Comparison of ENCODE assay signal across 8 mouse cellular contexts in genomic region chr11:60878675-60879294, GRCm38 (mm10). TPM values are rescaled to one million over a fixed set of nuclear protein-coding genes. Genes with fewer than 3 reads are reported as not detected.
A peak's percentile ranks its signal among the peaks of the same experiment; 100 is the strongest.
DNase-seq lines count a peak whose midpoint lies in the region; ATAC-seq and TF ChIP-seq lines count a peak whose summit lies in the region.

Tmem11 (minus strand) TSS chr11:60879272.

- no peaks in the 10 kb centered on the region for H3K27me3 ChIP-seq in hindbrain, postnatal 0 days (ENCODE audit: insufficient read depth, low read length)

- peak; percentile 95 for ATAC-seq in common myeloid progenitor, adult 5-6 weeks (replicated peaks; ENCODE audit: low read depth, poor library complexity, severe bottlenecking)
- peak; percentile 100 for ATAC-seq in hindbrain, postnatal 0 days
- ATAC-seq in megakaryocyte, adult 5-6 weeks (ENCODE audit: poor library complexity, severe bottlenecking) = peak; percentile 94

- H3K4me1 ChIP-seq in hindbrain, postnatal 0 days (ENCODE audit: insufficient read depth, low read length) = no peaks in the 10 kb centered on the region; the same call in 1 of the 2 replicates

- peak; percentile 22 for TF ChIP-seq CTCF in gastrocnemius, adult 2 months (IDR thresholded peaks at IDR 0.05)
- TF ChIP-seq CTCF in hindbrain, postnatal 0 days (IDR thresholded peaks at IDR 0.05; ENCODE audit: low read depth) = peak; percentile 43
- no peak; the same call in 1 of the 2 replicates for TF ChIP-seq CTCF in left cerebral cortex, adult 2 months (IDR thresholded peaks at IDR 0.05)

- DNase-seq in ZHBTc4 (ENCODE audit: low read depth, low spot score) = peak; percentile 100
- DNase-seq in gastrocnemius, adult 2 months = peak; percentile 96
- DNase-seq in hindbrain, postnatal 0 days (ENCODE audit: low spot score) = peak; percentile 99
- DNase-seq in left cerebral cortex, adult 2 months (ENCODE audit: extremely low spot score in 1 of 2, low spot score in 2 of 2) = peak; percentile 94 to 96
- peak; percentile 97 to 98 for DNase-seq in right cerebral cortex, adult 2 months (ENCODE audit: low spot score in 2 of 2)
- peak; percentile 95 for DNase-seq in urinary bladder, postnatal 14 days (ENCODE audit: low spot score)

- H3K9me3 ChIP-seq in hindbrain, postnatal 0 days (ENCODE audit: low read length) = no peaks in the 10 kb centered on the region

- under 1% methylated on average over 57 of the region's 62 CpGs for WGBS in hindbrain, postnatal 0 days

- no peaks in the 10 kb centered on the region for H3K36me3 ChIP-seq in hindbrain, postnatal 0 days (ENCODE audit: insufficient read depth, low read length)

- H3K4me2 ChIP-seq in hindbrain, postnatal 0 days (ENCODE audit: low read depth, low read length) = peak within 1 kb of the TSS; percentile 73

- intact Hi-C loops in gastrocnemius, adult 2 months (cut with DNase I) = loop anchor here (2.0 to 5.0 kb wide), 3 partner anchors 48 to 150 kb away; partner anchors contain the start of genes Dhrs7b and Mief2
- intact Hi-C loops in left cerebral cortex, adult 2 months (cut with DNase I) = loop anchor here (1.0 to 5.0 kb wide), 5 partner anchors 35 to 181 kb away; partner anchors contain the start of genes Dhrs7b, Llgl1, Map2k3 and Smcr8

- peak within 1 kb of the TSS; percentile 91 for H3K9ac ChIP-seq in hindbrain, postnatal 0 days (replicated peaks; ENCODE audit: low read length)

- H3K4me3 ChIP-seq in gastrocnemius, adult 2 months = peak within 1 kb of the TSS; percentile 98
- H3K4me3 ChIP-seq in hindbrain, postnatal 0 days (ENCODE audit: low read length) = peak within 1 kb of the TSS; percentile 96
- H3K4me3 ChIP-seq in left cerebral cortex, adult 2 months = peak within 1 kb of the TSS; percentile 87

- peak within 1 kb of the TSS; percentile 99 for H3K27ac ChIP-seq in gastrocnemius, adult 2 months
- peak within 1 kb of the TSS; percentile 90 for H3K27ac ChIP-seq in hindbrain, postnatal 0 days
- H3K27ac ChIP-seq in left cerebral cortex, adult 2 months = peak within 1 kb of the TSS; percentile 98

RNA-seq across cellular contexts. Expression of gene Tmem11, which starts in this region (rescaled TPM):
- total RNA-seq in common myeloid progenitor, adult 5-6 weeks (2017) = 82.0 and 86.5 TPM in 2 replicates
- total RNA-seq in gastrocnemius, adult 2 months (2021) = 10 to 100 TPM; 41.4 to 41.6 TPM
- total RNA-seq in hindbrain, postnatal 0 days (2014; rRNA removed) = 34.6 and 72.0 TPM in 2 replicates
- polyA plus RNA-seq in hindbrain, postnatal 0 days (2015; fragmentation: Nextera tagmentation; extraction: Ambion mirVana) = 52.1 and 57.1 TPM in 2 replicates
- total RNA-seq in left cerebral cortex, adult 2 months (2021) = 10 to 100 TPM; 28.8 to 31.0 TPM
- total RNA-seq in megakaryocyte, adult 5-6 weeks (2015) = 13.3 and 18.7 TPM in 2 replicates
- total RNA-seq in megakaryocyte, adult 5-6 weeks (2017) = 32.7 and 37.7 TPM in 2 replicates

Comparison
In these comparisons a context has a peak if more than half of its experiments do, and no peak if none do; other contexts are left out.
1. Peak in every context shown above with its lines: DNase-seq, ATAC-seq, H3K4me3 ChIP-seq and H3K27ac ChIP-seq.